Mouse (Mus musculus) splenic B cell, adult 2 months (primary cell): ENCODE measurements at regions not wholly inside any gene's neighbourhood (a gene's known extent, or its start where the extent isn't known, plus 50 kb on each side); places are given as distances from the start of the nearest gene placed in this dataset.

Experiments
- DNase-seq: peaks from one replicate; pipeline ENCODE4 v3.0.0-alpha.2; 2011; ENCODE audit warnings: low read depth, low spot score
- H3K27me3 ChIP-seq: 2 replicates; pipeline ENCODE4 v1.6.1; 2012; ENCODE audit warnings: mild to moderate bottlenecking, low read length, moderate library complexity, mixed read lengths; ENCODE audit not compliant: control insufficient read depth, poor library complexity, insufficient read depth, severe bottlenecking
- H3K36me3 ChIP-seq: 2 replicates; pipeline ENCODE4 v1.6.1; 2012; ENCODE audit warnings: mild to moderate bottlenecking, low read length, moderate library complexity, mixed read lengths; ENCODE audit not compliant: control insufficient read depth, poor library complexity, insufficient read depth, severe bottlenecking

DNA sequence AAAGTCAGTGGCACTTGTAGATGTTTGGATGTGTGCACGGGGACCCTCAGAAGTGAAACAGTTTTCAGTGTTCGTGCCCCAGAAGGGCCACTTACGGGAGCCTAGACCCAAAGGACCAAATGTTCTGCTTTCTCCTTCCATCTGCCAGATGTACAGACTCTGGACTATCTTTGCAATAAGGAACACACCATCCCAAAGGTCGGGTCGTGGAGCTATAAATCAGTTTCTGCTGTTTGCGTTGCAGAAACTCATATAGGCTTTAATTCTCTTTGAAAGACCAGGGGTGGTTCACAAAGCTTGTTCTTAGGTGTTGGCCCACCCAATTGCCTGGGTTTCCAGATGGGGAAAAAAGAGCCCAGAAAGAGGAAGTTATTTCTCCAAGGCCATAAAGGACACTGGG lies 206.3 kb upstream of the Cdh5 start:
- Histone ChIP-seq H3K36me3 (no peaks in the 10 kb centered on the region), H3K27me3 (no peaks in the 10 kb centered on the region)
- DNase-seq = no peak

DNA sequence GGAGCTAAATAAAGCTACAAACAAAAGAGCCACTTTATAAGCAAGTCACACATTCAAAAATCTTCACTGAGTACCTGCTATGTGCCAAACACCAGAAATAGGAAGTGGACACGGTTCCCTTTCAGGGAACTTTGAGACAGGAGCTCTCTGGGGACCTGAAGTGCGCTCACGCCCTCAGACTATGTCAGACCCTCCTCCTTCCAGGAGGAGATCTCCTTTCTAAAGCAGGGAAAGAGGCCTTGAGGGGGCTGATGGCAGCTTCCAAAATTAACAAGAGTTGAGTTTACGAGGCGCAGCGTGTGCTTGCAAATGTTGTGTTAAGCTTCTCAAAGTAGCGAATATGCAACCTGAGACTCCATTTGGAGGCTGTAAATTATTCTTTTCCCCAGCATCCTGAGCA lies 204.0 kb upstream of the Cdh5 start:
- Histone ChIP-seq H3K27me3 (no peaks in the 10 kb centered on the region), H3K36me3 (no peaks in the 10 kb centered on the region)

DNA sequence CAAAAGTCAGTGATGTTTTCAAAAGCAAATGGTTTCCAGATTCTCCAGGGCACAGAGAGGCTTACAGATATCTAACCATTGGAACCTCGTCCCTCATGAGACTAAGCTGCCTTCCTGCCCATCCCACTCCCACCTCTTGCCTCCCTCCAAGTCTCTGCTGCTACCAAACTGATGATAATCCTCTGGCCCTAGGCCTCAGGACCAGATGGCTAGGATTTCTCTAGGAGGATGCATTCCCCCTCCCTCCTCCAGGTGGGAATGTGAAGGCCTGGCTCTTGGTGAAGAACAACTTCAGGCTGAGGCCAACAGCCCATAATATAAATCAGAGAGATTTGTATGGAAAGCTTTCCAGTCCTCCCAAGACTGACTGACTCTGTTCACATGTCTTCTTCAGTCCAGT lies 198.9 kb upstream of the Cdh5 start:
- H3K27me3 ChIP-seq = no peaks in the 10 kb centered on the region
- H3K36me3 ChIP-seq = no peaks in the 10 kb centered on the region
- no peak for DNase-seq

More for the DNA sequence above, 204.0 kb upstream of the Cdh5 start:
- DNase-seq = no peak

DNA sequence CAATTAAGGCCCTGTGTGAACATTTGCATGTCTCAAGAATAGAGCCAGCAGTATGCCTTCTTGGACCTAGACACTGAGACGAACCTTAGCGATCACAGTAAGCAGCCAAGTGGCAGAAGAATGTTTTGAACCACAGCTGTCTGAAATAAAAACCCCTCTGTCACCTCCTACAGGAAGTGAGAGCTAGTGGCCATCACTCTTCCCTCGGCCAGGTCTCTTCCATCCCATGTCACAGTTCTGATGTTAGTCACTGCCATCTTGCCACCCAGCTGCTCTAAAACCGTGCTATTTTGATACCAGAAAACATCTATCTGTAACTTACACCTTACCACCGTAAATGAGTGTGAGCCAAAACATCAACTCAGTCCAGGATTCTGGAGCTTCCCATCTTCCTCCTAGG lies 197.8 kb upstream of the Cdh5 start:
- no peak for DNase-seq
- no peaks in the 10 kb centered on the region for H3K36me3 ChIP-seq
- H3K27me3 ChIP-seq = no peaks in the 10 kb centered on the region

DNA sequence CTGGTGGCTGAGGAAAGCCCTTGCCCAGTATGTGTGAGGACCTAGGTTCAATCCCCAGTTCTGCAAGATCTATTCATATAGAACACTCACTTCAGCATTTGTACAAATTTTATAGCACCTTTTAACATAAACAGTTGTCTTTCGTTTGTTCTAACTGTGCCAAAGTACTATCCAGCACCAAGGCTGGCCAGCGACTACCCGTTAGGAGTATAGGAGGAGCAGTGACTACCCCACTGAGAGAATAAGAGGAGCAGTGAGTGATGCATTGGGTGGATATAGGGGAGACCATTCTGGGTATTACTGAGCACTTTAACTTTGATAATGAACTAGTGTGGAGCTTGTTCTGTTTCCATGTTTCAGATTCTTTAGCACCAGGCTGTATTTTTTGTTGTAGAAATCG lies 193.8 kb upstream of the Cdh5 start:
- Histone ChIP-seq H3K36me3 (no peaks in the 10 kb centered on the region), H3K27me3 (no peaks in the 10 kb centered on the region)
- DNase-seq = no peak

DNA sequence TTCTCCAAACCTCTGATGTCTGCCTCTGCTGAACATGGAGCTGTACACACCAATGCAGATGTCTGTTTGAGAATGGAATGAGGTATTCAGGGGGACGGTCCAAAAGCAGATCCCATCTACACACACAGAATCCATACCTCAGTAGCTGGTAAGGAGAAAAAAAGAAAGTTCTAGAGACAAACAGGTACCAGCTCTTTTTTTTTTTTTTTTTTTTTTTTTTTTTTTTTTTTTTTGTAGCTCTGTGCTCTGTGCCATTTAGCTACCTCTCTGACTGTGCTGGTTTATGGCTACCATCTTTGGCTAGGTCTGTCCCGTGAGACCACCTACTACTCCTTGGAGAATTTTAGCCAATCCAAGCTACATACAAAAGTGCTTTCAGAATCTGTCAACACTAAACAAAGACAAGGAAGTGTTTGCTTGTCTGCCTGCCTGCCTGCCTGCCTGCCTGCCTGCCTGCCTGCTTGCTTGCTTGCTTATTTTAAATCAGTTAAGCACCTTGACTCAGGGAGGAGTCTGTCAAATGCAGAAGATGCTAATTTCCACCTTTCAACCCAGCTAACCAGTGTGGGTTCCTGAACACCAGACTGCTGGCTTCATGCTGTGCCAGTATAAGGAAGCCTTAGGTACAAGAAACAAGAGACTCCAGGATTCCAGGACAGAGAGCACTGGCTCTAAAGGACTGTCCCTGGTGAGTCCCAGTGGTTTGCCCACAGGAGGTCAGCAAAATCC lies 190.0 kb upstream of the Cdh5 start:
- no peaks in the 10 kb centered on the region for H3K36me3 ChIP-seq
- DNase-seq = no peak
- H3K27me3 ChIP-seq = no peaks in the 10 kb centered on the region

DNA sequence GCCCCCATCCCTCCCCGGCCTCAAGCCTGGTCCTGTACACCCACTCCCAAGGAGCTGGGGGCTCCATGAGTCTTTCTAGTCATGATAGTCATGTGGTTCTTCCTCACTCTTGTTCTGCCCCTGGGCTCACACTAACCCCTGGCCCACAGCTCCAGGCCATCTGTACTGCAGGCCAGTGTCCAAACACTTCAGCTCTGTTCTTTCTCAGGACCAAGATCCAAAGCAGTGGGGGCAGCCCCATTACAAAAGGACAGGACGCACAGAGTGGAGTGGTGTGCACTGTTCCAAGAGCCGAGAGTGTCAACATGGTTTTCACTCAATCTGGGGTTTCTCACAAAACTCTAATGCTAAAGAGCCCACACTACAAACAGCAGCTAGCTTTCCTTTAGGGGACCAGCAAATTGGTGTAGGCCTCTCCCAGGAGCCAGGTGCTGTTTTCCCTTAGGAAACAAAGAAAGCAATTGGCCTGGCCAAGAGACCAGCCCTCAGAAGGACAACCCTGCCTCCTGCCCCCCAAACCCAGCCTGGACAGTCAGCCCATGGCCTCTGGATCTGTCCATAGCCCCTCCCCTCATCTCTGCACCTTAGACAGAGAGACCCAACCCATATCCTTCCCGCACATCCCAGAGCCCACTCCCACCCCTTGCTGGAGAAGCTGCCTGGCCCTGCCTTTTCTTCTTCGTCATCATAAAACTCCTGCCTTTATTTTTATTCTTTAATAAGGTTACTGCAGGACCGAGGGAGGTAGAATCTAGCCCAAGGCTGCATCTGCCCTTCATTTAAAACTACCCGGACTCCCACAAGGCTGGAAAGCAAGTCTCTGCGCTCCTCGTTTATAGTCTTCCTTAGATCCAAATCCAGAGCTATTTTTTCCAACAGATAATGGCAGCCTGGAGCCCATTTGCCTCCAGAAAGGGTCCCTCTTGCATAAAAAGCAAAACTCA lies 188.2 kb upstream of the Cdh5 start:
- Histone ChIP-seq H3K27me3 (no peaks in the 10 kb centered on the region), H3K36me3 (no peaks in the 10 kb centered on the region)
- DNase-seq = no peak

DNA sequence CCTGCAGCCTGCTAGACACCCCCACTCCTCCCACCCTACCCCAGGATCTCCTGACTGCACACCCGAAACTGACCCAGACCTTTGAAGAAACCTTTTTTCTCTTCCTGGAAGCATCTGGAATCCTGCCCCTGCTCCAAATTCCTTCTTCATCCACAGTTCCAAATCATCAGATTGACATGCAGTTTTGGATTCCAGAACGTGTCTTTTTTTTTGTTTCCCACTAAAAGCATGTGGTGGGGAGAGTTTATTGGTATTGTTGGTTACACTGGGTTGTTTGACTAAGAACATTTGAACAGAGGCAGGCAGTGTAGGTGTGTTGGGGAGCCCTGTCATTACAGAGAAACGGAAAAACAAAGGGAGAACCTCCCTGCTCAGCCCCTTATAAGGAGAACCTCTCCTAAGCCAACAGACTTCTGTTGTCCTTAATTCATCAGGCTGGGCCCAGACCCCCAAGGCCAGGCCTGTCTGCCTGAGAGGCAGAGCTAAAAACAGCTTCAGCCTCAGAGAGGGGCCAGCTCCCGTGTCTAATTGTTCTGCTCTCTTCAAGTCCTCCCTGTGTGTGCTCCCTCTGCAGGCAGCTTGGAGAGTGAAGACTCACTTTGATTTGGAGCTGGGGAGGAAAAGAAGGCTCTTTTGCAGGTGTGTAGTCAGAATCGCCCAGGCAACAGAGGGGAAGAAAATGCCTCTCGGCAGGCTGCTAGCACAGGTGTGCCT lies 187.3 kb upstream of the Cdh5 start:
- no peak for DNase-seq
- H3K36me3 ChIP-seq = no peaks in the 10 kb centered on the region
- H3K27me3 ChIP-seq = no peaks in the 10 kb centered on the region

DNA sequence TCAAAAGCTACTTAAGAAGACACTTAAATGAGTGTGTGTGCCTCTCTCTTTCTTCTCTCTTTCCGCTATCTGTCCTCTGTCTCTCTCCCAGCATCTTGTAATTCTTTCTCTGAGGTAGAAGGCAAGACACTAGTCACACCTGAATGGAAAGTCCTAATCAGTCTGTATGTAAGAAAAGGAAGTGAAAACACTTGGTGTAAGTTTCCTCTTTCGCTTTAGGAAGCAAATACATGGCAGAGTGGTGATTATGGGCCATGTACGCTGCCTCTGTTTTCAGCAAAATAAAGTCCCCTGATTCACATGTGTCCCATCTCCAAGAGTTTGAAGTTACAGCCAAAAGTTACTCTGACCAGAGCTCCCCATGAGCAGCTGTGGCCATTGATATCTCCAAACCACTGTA lies 182.1 kb upstream of the Cdh5 start:
- no peaks in the 10 kb centered on the region for H3K36me3 ChIP-seq
- DNase-seq = peak; percentile 15
- no peaks in the 10 kb centered on the region for H3K27me3 ChIP-seq

DNA sequence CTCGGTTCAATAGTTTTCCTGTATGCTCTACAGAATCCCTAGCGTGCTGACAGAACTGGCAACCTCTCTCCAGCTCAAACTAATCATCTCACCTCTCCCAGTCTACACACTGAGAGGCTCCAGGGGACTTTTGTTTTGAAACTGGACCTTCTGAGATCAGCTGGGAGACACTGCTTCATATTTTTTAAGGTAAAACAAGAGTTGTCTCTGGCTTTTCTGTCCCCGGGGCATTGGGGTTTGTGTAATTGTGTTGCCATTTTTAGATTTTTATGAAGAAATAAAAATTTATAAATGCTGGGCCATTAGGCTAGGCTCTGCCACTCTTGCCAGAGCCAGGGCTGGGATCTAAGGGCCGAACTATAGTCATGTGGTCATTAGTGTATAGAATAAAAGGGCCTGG lies 179.8 kb upstream of the Cdh5 start:
- Histone ChIP-seq H3K36me3 (no peaks in the 10 kb centered on the region), H3K27me3 (no peaks in the 10 kb centered on the region)
- DNase-seq = no peak

DNA sequence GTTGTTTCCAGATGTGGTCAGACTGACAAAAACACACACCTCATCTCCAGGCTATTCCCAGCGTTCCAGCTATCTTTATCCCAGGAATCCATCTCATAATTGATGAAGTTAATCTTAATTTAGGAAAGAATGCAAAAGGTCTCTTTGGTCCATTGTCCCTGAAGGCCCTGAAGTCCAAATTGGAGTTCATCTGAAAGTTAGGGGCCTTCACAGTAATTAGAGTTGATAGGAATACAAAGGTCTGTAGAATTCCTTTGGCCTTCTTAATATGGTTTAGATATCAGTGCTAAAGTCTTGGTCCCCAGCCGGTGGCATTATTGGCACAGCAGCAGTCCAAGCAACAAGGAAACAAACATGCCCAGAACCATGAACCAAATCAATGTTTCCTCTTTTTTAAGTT lies 178.7 kb upstream of the Cdh5 start:
- no peaks in the 10 kb centered on the region for H3K36me3 ChIP-seq
- DNase-seq = no peak
- no peaks in the 10 kb centered on the region for H3K27me3 ChIP-seq

DNA sequence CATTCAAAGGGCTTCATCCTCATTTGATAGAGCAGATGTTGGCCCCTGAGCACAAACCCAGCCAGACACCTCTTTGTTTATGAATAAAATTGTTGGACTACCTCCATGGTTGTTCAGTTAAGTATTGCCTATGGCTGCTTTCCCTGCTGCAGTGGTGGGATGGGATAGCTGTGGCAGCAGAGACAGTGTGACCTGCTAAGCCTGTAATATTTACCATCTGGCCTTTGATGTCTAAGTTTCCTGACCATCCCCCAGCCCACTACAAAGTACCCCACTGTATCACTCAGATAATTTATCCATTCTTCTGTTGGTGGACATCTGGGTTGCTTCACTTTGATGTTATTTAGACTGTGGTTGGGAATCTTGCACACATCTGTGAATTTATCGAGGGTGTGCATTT lies 168.7 kb upstream of the Cdh5 start:
- no peak for DNase-seq
- no peaks in the 10 kb centered on the region for H3K36me3 ChIP-seq
- H3K27me3 ChIP-seq = no peaks in the 10 kb centered on the region

DNA sequence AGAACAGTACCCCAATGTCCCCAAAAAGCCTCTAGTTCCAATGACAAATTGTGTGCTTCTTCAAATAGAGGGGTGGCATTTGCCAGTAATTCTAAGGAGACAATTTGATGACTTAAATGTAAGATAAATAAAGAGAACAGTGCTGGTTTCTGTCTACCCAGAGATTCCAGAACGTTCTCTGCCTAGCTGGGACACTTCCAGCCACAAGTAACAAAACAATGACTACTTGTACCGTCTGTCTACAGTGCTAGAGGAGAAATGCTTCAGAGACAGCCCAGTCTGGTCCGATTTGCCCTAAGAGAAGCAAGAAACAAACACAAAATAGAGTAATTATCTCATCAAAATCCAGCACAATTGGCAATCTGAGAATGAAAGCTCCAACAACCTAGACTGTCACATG lies 164.9 kb upstream of the Cdh5 start:
- no peak for DNase-seq
- H3K36me3 ChIP-seq = no peaks in the 10 kb centered on the region
- no peaks in the 10 kb centered on the region for H3K27me3 ChIP-seq

DNA sequence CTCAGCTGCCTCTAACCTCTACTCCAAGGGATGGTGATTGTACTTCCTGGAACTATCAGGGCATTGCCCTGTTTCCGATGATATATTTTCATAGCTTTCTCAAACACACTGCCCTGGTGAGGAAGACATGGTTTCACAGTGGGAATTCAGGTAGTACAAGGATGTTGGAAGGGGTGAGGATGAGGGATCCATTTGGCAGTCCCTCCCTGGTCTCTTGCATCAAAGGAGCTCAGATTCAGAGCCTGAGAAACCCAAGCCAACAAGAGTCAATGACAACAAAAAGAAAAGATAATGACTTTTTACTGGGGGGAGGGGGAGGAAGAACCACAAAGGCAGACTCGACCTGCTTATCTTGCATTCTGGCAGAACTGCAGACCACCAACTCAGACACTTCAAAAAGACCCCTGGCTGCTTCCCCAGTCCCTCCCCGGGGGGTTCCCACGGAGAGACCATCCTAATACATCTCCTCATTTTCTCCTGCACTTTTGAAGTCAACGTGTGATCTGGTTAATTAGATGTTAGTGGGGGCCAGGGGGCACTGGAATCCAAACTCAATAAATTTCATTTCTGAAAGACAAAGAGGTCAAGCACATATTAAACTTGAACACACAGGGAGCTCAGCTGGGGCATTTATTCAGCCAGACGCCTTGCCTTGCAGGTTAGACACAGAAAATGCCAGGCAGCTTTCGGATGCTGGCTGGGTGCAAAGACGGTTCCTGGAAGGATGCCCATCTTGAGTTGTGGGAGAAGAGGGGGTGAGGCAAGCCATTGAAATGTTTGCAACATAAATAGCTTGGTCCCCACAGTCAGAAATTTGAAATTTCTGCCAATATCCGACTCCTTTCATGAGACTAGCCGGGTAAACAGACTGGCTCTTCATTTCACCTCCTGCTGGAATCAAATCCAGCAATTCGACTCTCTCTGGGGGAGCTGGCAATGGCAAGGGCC lies 162.9 kb upstream of the Cdh5 start:
- DNase-seq = no peak
- no peaks in the 10 kb centered on the region for H3K36me3 ChIP-seq
- H3K27me3 ChIP-seq = no peaks in the 10 kb centered on the region
